Mouse (Mus musculus) embryo, embryonic 11 days (tissue): ENCODE results near the gene Npas3.

Experiments
- DNase-seq: peaks from one replicate; pipeline ENCODE4 v3.0.0-alpha.2; 2015

Gene Npas3

GRCm38 (mm10) chr12:53421701-53422100 is 173.2 kb downstream of the Npas3 start:
- no peak for DNase-seq

GRCm38 (mm10) chr12:53423631-53424030 is 175.2 kb downstream of the Npas3 start:
- DNase-seq: no peak

- DNase-seq: no peak
These were observed 177.5 kb downstream of the Npas3 start for GRCm38 (mm10) chr12:53426006-53426405.

- no peak for DNase-seq
These were observed 178.7 kb downstream of the Npas3 start for GRCm38 (mm10) chr12:53427153-53427552.

- DNase-seq: no peak
These were observed 193.6 kb downstream of the Npas3 start for GRCm38 (mm10) chr12:53442029-53442428.

GRCm38 (mm10) chr12:53447469-53447868 is 199.0 kb downstream of the Npas3 start:
- peak; percentile 45 for DNase-seq

GRCm38 (mm10) chr12:53448040-53448439 is 199.6 kb downstream of the Npas3 start:
- DNase-seq: peak; percentile 57

GRCm38 (mm10) chr12:53467549-53467948 is 219.1 kb downstream of the Npas3 start:
- no peak for DNase-seq

- DNase-seq: no peak
These were observed 226.0 kb downstream of the Npas3 start for GRCm38 (mm10) chr12:53474486-53474885.

GRCm38 (mm10) chr12:53484924-53485323 is 236.4 kb downstream of the Npas3 start:
- DNase-seq: no peak

- peak; percentile 19 for DNase-seq
These were observed 247.9 kb downstream of the Npas3 start for GRCm38 (mm10) chr12:53496386-53496785.

- no peak for DNase-seq
These were observed 266.4 kb downstream of the Npas3 start for GRCm38 (mm10) chr12:53514885-53515284.

GRCm38 (mm10) chr12:53519556-53519955 is 271.1 kb downstream of the Npas3 start:
- no peak for DNase-seq

GRCm38 (mm10) chr12:53522631-53523030 is 274.2 kb downstream of the Npas3 start:
- DNase-seq: peak; percentile 19

- DNase-seq: no peak
These were observed 278.6 kb downstream of the Npas3 start for GRCm38 (mm10) chr12:53527046-53527445.

GRCm38 (mm10) chr12:53529345-53529744 is 280.9 kb downstream of the Npas3 start:
- DNase-seq: no peak

- peak; percentile 29 for DNase-seq
These were observed 288.3 kb downstream of the Npas3 start for GRCm38 (mm10) chr12:53536816-53537215.

- DNase-seq: no peak
These were observed 307.9 kb downstream of the Npas3 start for GRCm38 (mm10) chr12:53556359-53556758.

- DNase-seq: no peak
These were observed 309.8 kb downstream of the Npas3 start for GRCm38 (mm10) chr12:53558259-53558658.

- DNase-seq: no peak
These were observed 318.4 kb downstream of the Npas3 start for GRCm38 (mm10) chr12:53566712-53567387.

GRCm38 (mm10) chr12:53581181-53581580 is 332.7 kb downstream of the Npas3 start:
- DNase-seq: no peak

- DNase-seq: no peak
These were observed 338.8 kb downstream of the Npas3 start for GRCm38 (mm10) chr12:53587249-53587648.

GRCm38 (mm10) chr12:53587691-53588504 is 339.4 kb downstream of the Npas3 start:
- DNase-seq: peak; percentile 38

- DNase-seq: no peak
These were observed 341.0 kb downstream of the Npas3 start for GRCm38 (mm10) chr12:53589446-53589961.
